Mouse (Mus musculus): Measurements from ENCODE around the gene Ccdc194.
A peak's percentile ranks its signal among the peaks of the same experiment; 100 is the strongest.

Ccdc194 gene

GRCm38 (mm10) chr8:71509316-71509715 lies 16.2 kb downstream of the Ccdc194 start:
- peak; percentile 85 for DNase-seq (ENCODE audit: low read depth)

GRCm38 (mm10) chr8:71507589-71508104 lies 17.9 kb downstream of the Ccdc194 start:
- DNase-seq (ENCODE audit: low read depth), result no peak

- peak; percentile 91 for DNase-seq (ENCODE audit: low read depth)
These were observed 19.5 kb downstream of the Ccdc194 start for GRCm38 (mm10) chr8:71505979-71506378.

- DNase-seq (ENCODE audit: low read depth), result peak; percentile 65
These were observed 20.2 kb downstream of the Ccdc194 start for GRCm38 (mm10) chr8:71505326-71505725.

GRCm38 (mm10) chr8:71504349-71504748 lies 21.2 kb downstream of the Ccdc194 start:
- no peak for DNase-seq (ENCODE audit: low read depth)

GRCm38 (mm10) chr8:71498816-71499690 lies 26.5 kb downstream of the Ccdc194 start:
- DNase-seq (ENCODE audit: low read depth), result no peak

- DNase-seq (ENCODE audit: low read depth), result no peak
These were observed 27.5 kb downstream of the Ccdc194 start for GRCm38 (mm10) chr8:71497881-71498501.

- no peak for DNase-seq (ENCODE audit: low read depth)
These were observed 28.4 kb downstream of the Ccdc194 start for GRCm38 (mm10) chr8:71497077-71497645.

GRCm38 (mm10) chr8:71496481-71496880 lies 29.0 kb downstream of the Ccdc194 start:
- peak; percentile 84 for DNase-seq (ENCODE audit: low read depth)

GRCm38 (mm10) chr8:71495811-71496210 lies 29.7 kb downstream of the Ccdc194 start:
- DNase-seq (ENCODE audit: low read depth), result peak; percentile 51

GRCm38 (mm10) chr8:71495039-71495438 lies 30.5 kb downstream of the Ccdc194 start:
- DNase-seq (ENCODE audit: low read depth), result peak; percentile 97

GRCm38 (mm10) chr8:71488454-71488853 lies 37.1 kb downstream of the Ccdc194 start:
- DNase-seq (ENCODE audit: low read depth), result peak; percentile 97

- DNase-seq (ENCODE audit: low read depth), result peak; percentile 89
These were observed 37.6 kb downstream of the Ccdc194 start, which contains the start of gene Gtpbp3 for GRCm38 (mm10) chr8:71487691-71488445. Gtpbp3 (plus strand) TSS chr8:71488103.

GRCm38 (mm10) chr8:71486136-71486529 lies 39.4 kb downstream of the Ccdc194 start:
- DNase-seq (ENCODE audit: low read depth), result no peak

- DNase-seq (ENCODE audit: low read depth), result peak; percentile 94
These were observed 40.1 kb downstream of the Ccdc194 start, which contains the start of gene Ano8 for GRCm38 (mm10) chr8:71485142-71486135. Ano8 (minus strand) TSS chr8:71485963.

- no peak for DNase-seq (ENCODE audit: low read depth)
These were observed 40.8 kb downstream of the Ccdc194 start for GRCm38 (mm10) chr8:71484736-71485135.

- peak; percentile 67 for DNase-seq (ENCODE audit: low read depth)
These were observed 41.6 kb downstream of the Ccdc194 start for GRCm38 (mm10) chr8:71483932-71484331.

GRCm38 (mm10) chr8:71478943-71479342 lies 46.6 kb downstream of the Ccdc194 start:
- DNase-seq (ENCODE audit: low read depth), result no peak

- peak; percentile 62 for DNase-seq (ENCODE audit: low read depth)
These were observed 48.2 kb downstream of the Ccdc194 start for GRCm38 (mm10) chr8:71477196-71477845.
